Mouse (Mus musculus) erythroblast, embryonic 14.5 days (primary cell): Measurements from ENCODE around the gene Tprg.

ENCODE experiments used
- GATA1 ChIP-seq: IDR thresholded peaks from 2 replicates; pipeline ENCODE4 v1.6.1; 2012; ENCODE audit warnings: low read length, inconsistent platforms, mixed read lengths
- TAL1 ChIP-seq: IDR thresholded peaks from 3 replicates; pipeline ENCODE4 v1.6.1; 2012; ENCODE audit warnings: low read length, inconsistent platforms, mixed read lengths

- TF ChIP-seq TAL1 (no peak), GATA1 (no peak)
Measured at GRCm38 (mm10) chr16:25404156-25404555, 117.5 kb downstream of the Tprg start.
